Mouse (Mus musculus) spleen, postnatal 36 days (tissue): ENCODE results near the gene Klk15.
"Not testable (repeated sequence)": the region's sequence is repeated elsewhere in the genome, so short reads cannot be mapped to it uniquely, and the experiment has no call there.

Experiments
- DNase-seq, 2 experiments: peaks; one replicate each; pipeline ENCODE4 v3.0.0; 2022; ENCODE audit warnings: low spot score in 2 of 2, mixed read lengths in 1 of 2

Gene Klk15

DNA sequence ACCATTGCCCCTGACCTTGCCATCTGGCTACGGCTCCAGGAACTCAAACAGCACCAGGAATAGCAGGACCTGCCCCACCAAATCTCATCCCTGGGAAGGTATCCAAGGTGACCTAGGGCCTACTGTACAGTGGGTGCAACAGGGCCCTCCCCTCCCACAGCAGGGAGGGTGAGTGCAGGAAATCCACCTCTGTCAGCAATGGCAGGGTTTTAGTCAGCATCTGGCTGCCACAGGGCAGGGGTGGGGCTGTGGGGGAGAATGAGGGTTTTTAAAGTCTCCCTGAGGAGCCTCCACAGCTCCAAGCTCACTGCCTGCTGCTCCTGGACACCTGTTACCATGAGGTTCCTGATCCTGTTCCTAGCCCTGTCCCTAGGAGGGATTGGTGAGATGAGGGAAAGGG is 42.2 kb downstream of the Klk15 start, which contains the start of gene Klk1b9:
Gene Klk1b9 (plus strand): TSS at position 301 of the 400 bp plus-strand sequence.
- DNase-seq: not testable (repeated sequence)

GRCm38 (mm10) chr7:43985657-43986056 is 52.1 kb downstream of the Klk15 start:
- DNase-seq: no peak
